Mouse (Mus musculus) lung, postnatal 0 days (tissue): ENCODE measurements around the gene Adamts7. TPM values are rescaled to one million over a fixed set of nuclear protein-coding genes. Genes with fewer than 3 reads are reported as not detected.

ENCODE experiments used
- ATAC-seq: fragments of 200-750 bp; cut with Nextera tagmentation; 2 replicates; pipeline ENCODE4 v1.8.0; 2017; ENCODE audit warnings: moderate library complexity
- DNase-seq: peaks from one replicate; pipeline ENCODE4 v3.0.0-alpha.2; 2016; ENCODE audit warnings: low spot score
- H3K27ac ChIP-seq: fragments of 300-500 bp; sonication (generic); 2 replicates; pipeline ENCODE4 v1.5.1; 2014; ENCODE audit warnings: antibody characterized with exemption, mild to moderate bottlenecking, low read length, mixed read lengths
- H3K27me3 ChIP-seq: fragments of 300-500 bp; sonication (generic); replicated peaks from 2 replicates; pipeline ENCODE4 v1.6.1; 2014; ENCODE audit warnings: low read length, mixed read lengths; ENCODE audit not compliant: insufficient read depth
- H3K36me3 ChIP-seq: fragments of 300-500 bp; sonication (generic); 2 replicates; pipeline ENCODE4 v1.6.1; 2014; ENCODE audit warnings: low read length, mixed read lengths; ENCODE audit not compliant: insufficient read depth
- H3K4me1 ChIP-seq: fragments of 300-500 bp; sonication (generic); 2 replicates; pipeline ENCODE4 v1.6.1; 2014; ENCODE audit warnings: antibody characterized with exemption, low read depth, low read length, mixed read lengths; ENCODE audit not compliant: insufficient read depth
- H3K4me2 ChIP-seq: fragments of 300-500 bp; sonication (generic); replicated peaks from 2 replicates; pipeline ENCODE4 v1.6.1; 2014; ENCODE audit warnings: low read depth, mild to moderate bottlenecking, low read length, moderate library complexity, mixed read lengths
- H3K4me3 ChIP-seq: fragments of 300-500 bp; sonication (generic); 2 replicates; pipeline ENCODE4 v1.5.1; 2014; ENCODE audit warnings: low read depth, low read length
- H3K9ac ChIP-seq: fragments of 300-500 bp; sonication (generic); replicated peaks from 2 replicates; pipeline ENCODE4 v1.6.1; 2014; ENCODE audit warnings: low read depth, mild to moderate bottlenecking
- H3K9me3 ChIP-seq: fragments of 300-500 bp; sonication (generic); 2 replicates; pipeline ENCODE4 v1.6.1; 2016; ENCODE audit warnings: low read length, mixed read lengths
- CTCF ChIP-seq: IDR thresholded peaks from 2 replicates; pipeline ENCODE4 v1.5.1; 2016; ENCODE audit warnings: antibody characterized with exemption, mild to moderate bottlenecking
- EP300 ChIP-seq: IDR thresholded peaks from 2 replicates; pipeline ENCODE4 v1.6.1; 2016; ENCODE audit warnings: antibody characterized with exemption, mild to moderate bottlenecking, control low read depth
- WGBS: fragments of 180-500 bp; shearing (Covaris S2); extraction: QIAGEN DNeasy Blood & Tissue Kit; methylation state at CpG from one replicate; pipeline ENCODE4 v1.1.7; 2014; 5-methylcytosine and 5-hydroxymethylcytosine counted together
- polyA plus RNA-seq: library from polyadenylated mRNA; unstranded; fragments of >200 nt; fragmentation: Nextera tagmentation; extraction: Ambion mirVana; gene quantifications from 2 replicates; pipeline ENCODE4 v1.2.1, GENCODE M21; 2015

Adamts7 gene
- polyA plus RNA-seq, 1 experiment from 2014 or later: 4.1 TPM

- DNase-seq: no peak
- 67% methylated on average over 6 of the region's 6 CpGs for WGBS
Measured at GRCm38 (mm10) chr9:90181656-90182388, 19.0 kb downstream of the Adamts7 start.

GRCm38 (mm10) chr9:90182636-90183421 lies 20.0 kb downstream of the Adamts7 start:
- Histone ChIP-seq H3K27ac (peak overlapping the region; percentile 32; the same call in 1 of the 2 replicates), H3K4me1 (0 out of 2 replicates have a peak, but pooled peaks cover 3% of the 10 kb centered on the region), H3K4me3 (no peak overlapping the region), H3K9ac (no peak overlapping the region), H3K36me3 (no peaks in the 10 kb centered on the region), H3K4me2 (no peak overlapping the region), H3K27me3 (no peaks in the 10 kb centered on the region), H3K9me3 (no peaks in the 10 kb centered on the region)
- 52% methylated on average over 18 of the region's 18 CpGs for WGBS
- DNase-seq (peak; percentile 53), ATAC-seq (peak; percentile 66)
- TF ChIP-seq CTCF: no peak
- no peak for TF ChIP-seq EP300

More at GRCm38 (mm10) chr9:90181656-90182388, 19.0 kb downstream of the Adamts7 start:
- Histone ChIP-seq H3K4me2 (no peak overlapping the region), H3K9ac (no peak overlapping the region), H3K9me3 (no peaks in the 10 kb centered on the region), H3K27me3 (no peaks in the 10 kb centered on the region), H3K4me3 (no peak overlapping the region), H3K4me1 (0 out of 2 replicates have a peak, but pooled peaks cover 3% of the 10 kb centered on the region), H3K27ac (no peak overlapping the region), H3K36me3 (no peaks in the 10 kb centered on the region)
- no peak for TF ChIP-seq EP300
- no peak for TF ChIP-seq CTCF
- ATAC-seq: 0 out of 2 replicates have a peak, but pooled peaks have one; percentile 2

- H3K4me3 ChIP-seq: no peak overlapping the region
- whole genome bisulfite sequencing: 63% methylated on average over 3 of the region's 3 CpGs
- H3K4me1 ChIP-seq: 0 out of 2 replicates have a peak, but pooled peaks cover 3% of the 10 kb centered on the region
- no peak for TF ChIP-seq CTCF
- no peak for TF ChIP-seq EP300
- no peaks in the 10 kb centered on the region for H3K36me3 ChIP-seq
- H3K9ac ChIP-seq: no peak overlapping the region
- H3K27me3 ChIP-seq: no peaks in the 10 kb centered on the region
- ATAC-seq (0 out of 2 replicates have a peak, but pooled peaks have one; percentile 7), DNase-seq (no peak)
- no peaks in the 10 kb centered on the region for H3K9me3 ChIP-seq
- no peak overlapping the region for H3K4me2 ChIP-seq
- H3K27ac ChIP-seq: no peak overlapping the region
Measured at GRCm38 (mm10) chr9:90183550-90183949, 20.7 kb downstream of the Adamts7 start.

GRCm38 (mm10) chr9:90184116-90184515 lies 21.2 kb downstream of the Adamts7 start:
- Histone ChIP-seq H3K4me3 (no peak overlapping the region), H3K27me3 (no peaks in the 10 kb centered on the region), H3K9ac (no peak overlapping the region), H3K9me3 (no peaks in the 10 kb centered on the region), H3K27ac (no peak overlapping the region), H3K4me2 (0 out of 2 replicates have a peak overlapping the region, but pooled peaks have one; percentile 9), H3K4me1 (0 out of 2 replicates have a peak, but pooled peaks cover 3% of the 10 kb centered on the region), H3K36me3 (no peaks in the 10 kb centered on the region)
- 35% methylated on average over 8 of the region's 8 CpGs for WGBS
- TF ChIP-seq EP300 (no peak), CTCF (no peak)
- DNase-seq: peak; percentile 34
- ATAC-seq: peak; percentile 35

- Histone ChIP-seq H3K27me3 (no peaks in the 10 kb centered on the region), H3K4me3 (no peak overlapping the region), H3K4me2 (no peak overlapping the region), H3K36me3 (no peaks in the 10 kb centered on the region), H3K9ac (no peak overlapping the region), H3K27ac (no peak overlapping the region), H3K4me1 (0 out of 2 replicates have a peak, but pooled peaks cover 3% of the 10 kb centered on the region), H3K9me3 (no peaks in the 10 kb centered on the region)
- DNase-seq (no peak), ATAC-seq (no peak)
- WGBS: 73% methylated on average over 8 of the region's 8 CpGs
- TF ChIP-seq CTCF: no peak
- TF ChIP-seq EP300: no peak
Measured at GRCm38 (mm10) chr9:90185356-90185910, 22.6 kb downstream of the Adamts7 start.

- Histone ChIP-seq H3K27me3 (no peaks in the 10 kb centered on the region), H3K36me3 (no peaks in the 10 kb centered on the region), H3K4me2 (no peak overlapping the region), H3K4me1 (no peaks in the 10 kb centered on the region), H3K4me3 (no peak overlapping the region), H3K9me3 (no peaks in the 10 kb centered on the region), H3K9ac (no peak overlapping the region), H3K27ac (no peak overlapping the region)
- no peak for ATAC-seq
- WGBS: 85% methylated on average over 4 of the region's 4 CpGs
- no peak for DNase-seq
- TF ChIP-seq CTCF: no peak
- TF ChIP-seq EP300: no peak
Measured at GRCm38 (mm10) chr9:90188893-90189292, 26.0 kb downstream of the Adamts7 start.
